Mouse (Mus musculus): ENCODE measurements around the gene Olfr283.

DNA sequence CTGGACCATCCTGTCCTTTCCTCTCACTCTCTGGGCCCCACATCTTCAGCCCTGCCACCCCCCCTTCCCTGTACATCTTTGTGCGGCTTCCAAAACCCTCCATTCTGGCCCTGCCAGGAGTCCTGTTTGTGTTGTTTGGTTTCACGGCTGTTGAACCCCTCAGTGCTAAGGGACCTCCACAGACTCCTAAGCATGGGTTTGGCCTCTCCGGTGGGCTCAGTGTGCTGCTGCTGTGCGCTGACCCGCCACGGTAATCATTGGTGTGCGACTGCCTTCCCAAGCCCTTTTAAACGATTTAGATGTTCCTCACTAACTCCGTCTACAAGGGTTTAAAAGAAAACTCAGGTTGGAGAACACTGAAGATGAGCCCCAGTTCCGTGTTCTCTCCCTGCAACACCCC is 21.6 kb upstream of the Olfr283 start:
- TF ChIP-seq CTCF (IDR thresholded peaks at IDR 0.05 in 2 of 3, conservative IDR thresholded peaks at IDR 0.05 in 1 of 3; ENCODE audit: control insufficient read depth in 1 of 3, insufficient read depth in 1 of 3, low read depth in 2 of 3, low read length in 3 of 3, poor library complexity in 1 of 3, severe bottlenecking in 1 of 3) (no peak), POLR2AphosphoS5 (IDR thresholded peaks at IDR 0.05; ENCODE audit: borderline replicate concordance, low read depth, low read length) (no peak), POLR2A (IDR thresholded peaks at IDR 0.05; ENCODE audit: control insufficient read depth in 1 of 2, insufficient read depth in 1 of 2, low read depth in 1 of 2, low read length in 2 of 2, poor library complexity in 1 of 2) (no peak), CHD2 (IDR thresholded peaks at IDR 0.05; ENCODE audit: low read length) (no peak), SIN3A (IDR thresholded peaks at IDR 0.05; ENCODE audit: low read length) (no peak), ZC3H11A (IDR thresholded peaks at IDR 0.05; ENCODE audit: low read depth, low read length) (no peak), RCOR1 (IDR thresholded peaks at IDR 0.05; ENCODE audit: low read depth, low read length) (no peak), ELF1 (IDR thresholded peaks at IDR 0.05; ENCODE audit: low read depth, low read length) (no peak), MAX (IDR thresholded peaks at IDR 0.05; ENCODE audit: low read length) (no peak), JUND (IDR thresholded peaks at IDR 0.05; ENCODE audit: low read depth, low read length) (no peak), TBP (IDR thresholded peaks at IDR 0.05; ENCODE audit: low read depth, low read length) (no peak), MAFK (IDR thresholded peaks at IDR 0.05; ENCODE audit: borderline replicate concordance, low read depth, low read length) (no peak)
